Mouse (Mus musculus) lung, adult 2 months (tissue): ENCODE measurements around the gene Ccdc15. TPM values are rescaled to one million over a fixed set of nuclear protein-coding genes. Genes with fewer than 3 reads are reported as not detected.

Source experiments
- DNase-seq: peaks from one replicate; pipeline ENCODE4 v3.0.0; 2022
- H3K4me1 ChIP-seq: fragments of 200-500 bp; 2 replicates; pipeline ENCODE4 v1.6.1; 2011; ENCODE audit warnings: low read length; ENCODE audit not compliant: control insufficient read depth, insufficient read depth
- H3K4me3 ChIP-seq: fragments of 200-500 bp; replicated peaks from 2 replicates; pipeline ENCODE3; 2011; ENCODE audit warnings: low read depth, mild to moderate bottlenecking, control low read depth, low read length; ENCODE audit errors: extremely low read depth
- CTCF ChIP-seq: fragments of 200-500 bp; IDR thresholded peaks from 2 replicates; pipeline ENCODE4 v1.5.1; 2011; ENCODE audit warnings: mild to moderate bottlenecking, low read length, control low read depth; ENCODE audit not compliant: insufficient read depth
- POLR2A ChIP-seq: fragments of 200-500 bp; IDR thresholded peaks from 2 replicates; pipeline ENCODE4 v1.6.1; 2011; ENCODE audit warnings: low read depth, mild to moderate bottlenecking, control low read depth, low read length, borderline replicate concordance; ENCODE audit errors: extremely low read depth
- WGBS: fragments of 180-500 bp; shearing (Covaris S2); methylation state at CpG from one replicate; pipeline ENCODE4 v1.1.7; 2018; 5-methylcytosine and 5-hydroxymethylcytosine counted together
- polyA plus RNA-seq: library from polyadenylated mRNA; depleted of rRNA; stranded (reverse); fragments of >200 nt; gene quantifications from 2 replicates; pipeline ENCODE4 v1.2.3, GENCODE M21; 2012; rRNA removed

Ccdc15 gene
- 1.7 and 2.1 TPM in 2 replicates for polyA plus RNA-seq

DNA sequence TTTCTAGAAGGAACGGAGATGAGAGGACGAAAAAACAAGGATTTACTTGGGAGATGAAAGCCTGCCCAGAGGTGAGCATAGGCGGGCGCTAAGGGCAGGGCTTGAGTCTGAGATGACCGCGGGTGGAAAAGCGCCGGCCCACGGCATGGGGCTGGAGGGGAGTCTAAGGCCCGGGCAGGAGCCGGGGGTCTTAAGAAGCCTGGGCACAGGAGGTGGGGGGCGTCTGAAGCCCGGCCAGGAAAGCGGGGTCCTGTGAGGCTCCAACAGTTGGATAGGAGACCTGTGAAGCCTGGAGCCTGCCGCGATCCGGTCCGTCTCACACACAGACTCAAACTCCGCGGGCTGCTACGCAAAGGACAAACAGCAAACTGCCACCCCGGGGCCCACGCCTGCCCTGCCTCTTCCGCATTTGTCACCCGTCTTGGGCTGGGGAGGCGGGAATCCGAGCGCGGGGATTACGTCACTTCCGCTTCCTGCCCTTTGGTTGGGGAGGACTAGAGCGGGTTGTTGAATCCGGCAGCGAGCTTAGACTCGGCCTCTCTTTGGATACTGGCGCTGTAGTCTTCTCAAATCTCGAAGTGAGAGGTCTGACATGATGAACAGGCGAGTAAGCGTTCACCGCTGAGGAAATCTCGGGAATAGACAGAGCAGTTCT is at the start of gene Ccdc15:
Ccdc15 (minus strand) TSS at position 445 of the 655 bp plus-strand sequence.
- under 1% methylated on average over 41 of the region's 41 CpGs for WGBS
- TF ChIP-seq POLR2A (peak; percentile 98), CTCF (no peak)
- H3K4me1 ChIP-seq, result peaks cover 6% of the 10 kb centered on the region
- peak within 1 kb of the TSS; percentile 77 for H3K4me3 ChIP-seq
- peak; percentile 97 for DNase-seq

DNA sequence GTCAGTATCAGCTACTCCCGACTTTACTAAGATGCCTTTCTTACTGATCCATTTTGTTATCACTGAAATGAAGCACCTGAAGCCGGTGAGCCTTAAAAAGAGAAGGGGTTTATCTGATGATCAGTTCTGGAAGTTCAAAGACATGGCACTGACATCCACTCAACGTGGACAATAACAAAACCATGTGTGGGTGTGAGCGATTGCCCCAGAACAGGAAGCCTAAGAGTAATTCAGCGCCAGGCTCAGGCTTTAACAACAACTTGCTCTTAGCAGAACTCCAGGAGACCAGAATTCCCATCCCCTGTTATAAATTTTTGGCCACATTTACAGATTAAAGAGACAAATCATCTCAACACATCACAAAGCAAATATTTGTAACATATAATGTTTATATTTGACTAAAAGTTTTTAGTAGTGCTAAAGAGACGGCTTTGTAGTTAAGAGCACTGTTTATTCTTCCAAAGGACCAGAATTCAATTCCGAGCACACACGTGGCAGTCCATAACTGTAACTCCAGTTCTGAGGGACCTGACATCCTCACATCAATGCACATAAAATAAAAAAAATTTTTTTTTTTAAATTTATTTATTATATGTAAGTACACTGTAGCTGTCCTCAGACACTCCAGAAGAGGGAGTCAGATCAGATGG is 45.4 kb upstream of the Ccdc15 start:
- DNase-seq, result no peak
- no peaks in the 10 kb centered on the region for H3K4me1 ChIP-seq
- no peak overlapping the region for H3K4me3 ChIP-seq
- 43% methylated on average over 8 of the region's 8 CpGs for WGBS
- TF ChIP-seq CTCF (no peak), POLR2A (no peak)

DNA sequence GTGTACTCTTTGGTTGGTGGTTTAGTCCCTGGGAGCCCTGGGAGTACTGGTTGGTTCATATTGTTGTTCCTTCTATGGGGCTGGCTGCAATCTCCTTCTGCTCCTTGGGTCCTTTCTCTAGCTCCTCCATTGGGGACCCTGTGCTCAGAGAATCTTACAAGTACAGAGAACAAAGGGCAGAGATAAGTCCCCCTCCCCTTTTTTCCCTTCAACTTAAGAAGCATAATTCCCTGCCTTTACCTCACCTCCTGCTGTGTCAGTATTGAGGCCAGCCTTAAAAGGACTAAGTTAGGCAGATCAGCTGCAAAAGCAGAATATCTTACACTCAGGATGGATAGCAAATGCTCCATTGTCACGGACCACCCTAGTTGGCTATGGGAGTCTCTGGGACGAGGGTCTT is 43.8 kb upstream of the Ccdc15 start:
- TF ChIP-seq POLR2A (no peak), CTCF (no peak)
- no peak for DNase-seq
- H3K4me1 ChIP-seq, result no peaks in the 10 kb centered on the region
- 87% methylated on average over 2 of the region's 2 CpGs for WGBS
- no peak overlapping the region for H3K4me3 ChIP-seq

DNA sequence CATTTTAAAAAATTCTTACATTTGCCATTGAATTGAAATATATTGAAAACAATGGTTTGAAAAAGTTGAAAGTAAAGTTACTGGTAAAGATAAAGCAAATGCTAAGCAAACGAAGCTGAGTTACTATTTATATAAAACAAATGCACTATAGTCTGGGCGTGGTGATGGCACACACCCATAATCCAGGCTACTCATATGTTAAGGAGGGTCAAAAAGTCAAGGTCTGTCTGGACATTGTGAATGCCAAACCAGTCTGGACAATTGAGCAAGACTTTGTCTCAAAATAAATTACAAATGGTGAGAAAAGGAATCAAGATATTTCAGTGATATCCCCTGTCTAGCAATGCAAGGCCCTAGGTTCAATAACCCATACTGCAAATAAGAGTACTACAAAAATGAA is 42.7 kb upstream of the Ccdc15 start:
- DNase-seq, result no peak
- Histone ChIP-seq H3K4me3 (no peak overlapping the region), H3K4me1 (no peaks in the 10 kb centered on the region)
- TF ChIP-seq CTCF (no peak), POLR2A (no peak)
- WGBS, result 42% methylated on average over 2 of the region's 2 CpGs

DNA sequence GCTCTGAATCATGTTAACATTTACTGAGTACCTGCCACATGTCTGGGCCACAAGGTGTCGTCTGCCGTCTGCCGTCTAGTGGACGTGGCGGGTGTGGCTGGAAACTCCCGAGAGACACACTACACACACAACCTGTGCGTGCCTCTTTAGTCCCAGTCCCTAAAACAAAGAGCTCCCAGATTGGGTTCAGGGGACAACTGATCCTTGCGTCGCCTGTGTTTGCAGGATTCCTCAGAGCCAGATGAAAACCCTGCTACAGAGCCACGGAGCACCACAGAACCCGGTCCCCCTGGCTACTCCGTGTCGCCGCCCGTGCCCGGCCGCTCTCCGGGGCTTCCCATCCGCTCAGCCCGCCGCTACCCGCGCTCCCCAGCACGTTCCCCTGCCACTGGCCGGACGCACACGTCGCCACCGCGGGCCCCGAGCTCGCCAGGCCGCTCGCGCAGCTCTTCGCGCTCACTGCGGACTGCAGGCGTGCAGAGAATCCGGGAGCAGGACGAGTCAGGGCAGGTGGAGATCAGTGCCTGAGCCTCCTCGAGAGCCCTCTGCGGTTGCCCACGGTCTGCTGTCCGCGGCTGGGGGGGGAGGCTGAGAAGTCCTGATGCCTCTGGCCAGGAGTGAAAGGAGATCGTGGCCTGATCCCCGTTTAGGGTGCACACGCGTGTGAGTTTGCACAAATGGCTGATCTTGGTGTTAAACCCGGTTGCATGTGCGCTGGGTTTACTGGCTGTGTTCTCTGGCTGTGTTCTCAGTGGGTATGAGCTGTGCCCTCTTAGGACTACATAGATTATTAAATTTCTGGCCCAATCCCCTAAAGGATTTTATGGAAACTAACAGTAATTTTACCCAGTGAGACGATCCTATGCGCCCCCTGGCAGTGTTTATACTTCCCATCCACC is 36.3 kb upstream of the Ccdc15 start:
- peak; percentile 62 for DNase-seq
- no peaks in the 10 kb centered on the region for H3K4me1 ChIP-seq
- H3K4me3 ChIP-seq, result peak overlapping the region; percentile 67
- 4% methylated on average over 54 of the region's 54 CpGs for WGBS
- peak; percentile 34; the same call in 1 of the 2 replicates for TF ChIP-seq POLR2A
- peak; percentile 69 for TF ChIP-seq CTCF

DNA sequence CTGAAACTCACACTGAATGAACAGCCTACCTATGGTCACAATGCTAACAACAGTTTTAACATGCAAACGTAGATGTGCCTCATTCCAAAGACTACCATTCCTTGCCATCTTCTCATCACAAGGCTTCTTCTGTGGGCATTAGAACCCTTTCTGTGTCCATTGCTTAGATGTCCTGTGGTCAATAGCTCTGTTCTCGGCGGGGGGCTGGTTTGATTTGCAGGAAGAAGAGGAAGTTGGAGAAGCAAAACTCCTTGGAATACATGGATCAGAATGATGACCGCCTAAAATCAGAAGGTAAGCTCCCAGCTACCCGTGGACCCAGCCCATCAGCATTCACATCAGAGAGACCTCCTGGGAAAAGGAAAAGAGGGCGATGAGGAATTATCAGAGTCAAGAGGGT is 34.9 kb upstream of the Ccdc15 start:
- no peak for DNase-seq
- no peak overlapping the region for H3K4me3 ChIP-seq
- H3K4me1 ChIP-seq, result no peaks in the 10 kb centered on the region
- TF ChIP-seq POLR2A (no peak), CTCF (no peak)
- 93% methylated on average over 6 of the region's 6 CpGs for whole genome bisulfite sequencing

DNA sequence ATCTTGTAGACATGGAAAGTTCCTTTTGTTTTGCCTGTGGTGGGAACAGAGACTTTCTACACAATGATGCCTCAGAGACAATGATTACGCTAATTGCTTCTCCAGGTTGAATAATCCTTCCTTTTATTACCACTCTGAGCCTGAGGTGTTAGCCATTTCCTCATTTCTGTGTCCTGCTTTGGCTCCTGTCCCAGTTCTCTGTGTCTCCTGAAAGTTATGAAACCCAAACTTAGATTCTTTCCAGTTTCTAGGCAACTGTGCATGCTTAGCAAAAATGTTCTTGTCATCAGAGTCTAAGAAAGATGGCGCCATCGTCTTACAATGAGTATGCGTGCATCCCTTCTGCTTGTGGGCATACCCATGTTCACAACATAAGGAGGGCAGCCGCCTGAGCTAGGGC is 27.5 kb upstream of the Ccdc15 start:
- no peak overlapping the region for H3K4me3 ChIP-seq
- DNase-seq, result no peak
- peaks cover 2% of the 10 kb centered on the region for H3K4me1 ChIP-seq
- 80% methylated on average over 5 of the region's 5 CpGs for WGBS
- TF ChIP-seq CTCF (no peak), POLR2A (no peak)

DNA sequence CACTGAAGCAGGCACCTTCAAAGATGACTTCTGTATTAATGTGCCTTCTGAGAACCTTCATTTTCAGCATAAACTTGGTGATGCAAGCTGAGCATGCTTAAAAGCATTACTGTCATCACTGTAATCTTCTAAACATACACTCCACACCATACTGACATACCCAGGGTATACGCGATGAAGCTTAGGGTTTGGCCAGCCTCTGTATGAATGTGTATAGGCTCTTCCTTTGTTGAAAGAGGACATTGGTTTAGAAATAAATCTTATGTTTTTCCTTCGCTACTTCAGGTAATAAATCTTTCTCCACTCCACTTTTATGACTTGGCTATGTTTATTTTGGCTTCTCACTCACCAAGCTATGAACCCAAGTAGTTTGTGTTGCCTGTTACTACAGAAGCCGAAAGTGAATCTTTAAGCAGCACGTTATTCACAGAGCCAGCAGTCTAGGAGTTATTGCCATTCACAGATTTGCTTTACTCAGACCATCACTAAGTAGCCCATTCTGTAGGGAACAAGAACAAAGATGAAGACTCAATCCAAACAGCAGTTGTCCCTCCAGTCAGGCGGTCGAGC is 23.1 kb upstream of the Ccdc15 start:
- H3K4me1 ChIP-seq, result peaks cover 9% of the 10 kb centered on the region
- WGBS, result 73% methylated on average over 7 of the region's 7 CpGs
- DNase-seq, result no peak
- no peak overlapping the region for H3K4me3 ChIP-seq
- TF ChIP-seq CTCF (no peak), POLR2A (no peak)

DNA sequence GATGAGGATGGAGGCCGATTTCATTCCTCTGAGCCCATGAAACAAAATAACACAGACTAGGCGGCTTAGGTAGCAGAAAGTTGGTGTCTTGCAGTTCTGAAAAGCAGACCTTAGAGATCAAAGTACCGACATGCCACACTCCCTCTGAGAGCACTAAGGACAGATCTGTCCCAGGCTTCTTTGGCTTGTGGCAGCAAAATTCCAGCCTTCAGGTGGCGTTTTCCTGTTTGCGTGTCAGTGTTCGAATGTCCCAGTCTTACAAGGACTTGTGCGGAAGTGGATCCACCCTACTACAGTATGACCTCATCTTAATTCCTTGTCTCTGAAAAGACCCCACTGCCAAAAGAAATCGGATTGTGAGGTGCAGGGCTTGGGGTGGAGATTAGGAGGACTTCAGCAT is 20.6 kb upstream of the Ccdc15 start:
- TF ChIP-seq POLR2A (no peak), CTCF (no peak)
- Histone ChIP-seq H3K4me3 (no peak overlapping the region), H3K4me1 (peaks cover 9% of the 10 kb centered on the region)
- DNase-seq, result no peak
- 37% methylated on average over 8 of the region's 8 CpGs for WGBS
